Comparison of ENCODE assay signal across 21 mouse cellular contexts in genomic region chr6:47824241-47824640, GRCm38 (mm10). TPM values are rescaled to one million over a fixed set of nuclear protein-coding genes. Genes with fewer than 3 reads are reported as not detected.
A peak's percentile ranks its signal among the peaks of the same experiment; 100 is the strongest.
DNase-seq lines count a peak whose midpoint lies in the region; ATAC-seq and TF ChIP-seq lines count a peak whose summit lies in the region.
"Had no signal": no experiment of that assay in that cellular context is flagged by ENCODE, and none has a peak within 500 bp of the region (broad histone marks: within the 10 kb centered on the region; RNA-seq: fewer than 3 reads in every experiment).

No protein-coding gene starts in this region.

- H3K36me3 ChIP-seq in E14TG2a.4 (ENCODE audit: insufficient read depth, low read length) (peaks cover 10% of the 10 kb centered on the region; the same call in 1 of the 2 replicates), ES-Bruce4 (ENCODE audit: control insufficient read depth, insufficient read depth, low read length, poor library complexity, severe bottlenecking) (no peaks in the 10 kb centered on the region), ES-E14 (ENCODE audit: control insufficient read depth, insufficient read depth, low read length, poor library complexity, severe bottlenecking) (no peaks in the 10 kb centered on the region)
- no peaks in the 10 kb centered on the region for H3K36me3 ChIP-seq in liver, postnatal 0 days (replicated peaks; ENCODE audit: insufficient read depth, low read length)

- no peak for ATAC-seq in liver, postnatal 0 days
- ATAC-seq: forebrain, embryonic 14.5 days; forebrain, embryonic 16.5 days had no signal

- H3K27ac ChIP-seq in ES-Bruce4 (ENCODE audit: insufficient read depth, low read length) (peak overlapping the region; percentile 76), ES-E14 (ENCODE audit: insufficient read depth, low read depth, low read length, poor library complexity, severe bottlenecking) (no peak overlapping the region)
- no peak overlapping the region for H3K27ac ChIP-seq in liver, postnatal 0 days (ENCODE audit: low read depth)
- H3K27ac ChIP-seq: embryonic facial prominence, embryonic 10.5 days; embryonic facial prominence, embryonic 12.5 days; forebrain, embryonic 12.5 days had no signal

- H3K27me3 ChIP-seq in E14TG2a.4 (ENCODE audit: insufficient read depth, low read length) (peaks cover 13% of the 10 kb centered on the region), ES-Bruce4 (ENCODE audit: control insufficient read depth, insufficient read depth, low read length, poor library complexity, severe bottlenecking) (no peaks in the 10 kb centered on the region)
- no peaks in the 10 kb centered on the region for H3K27me3 ChIP-seq in liver, postnatal 0 days (ENCODE audit: insufficient read depth, low read length)
- H3K27me3 ChIP-seq: embryonic facial prominence, embryonic 12.5 days; forebrain, embryonic 12.5 days had no signal

- H3K9me3 ChIP-seq in E14TG2a.4 (ENCODE audit: low read length) (no peaks in the 10 kb centered on the region), ES-Bruce4 (replicated peaks; ENCODE audit: control insufficient read depth, insufficient read depth, low read length, poor library complexity, severe bottlenecking) (no peaks in the 10 kb centered on the region), ES-E14 (ENCODE audit: control insufficient read depth, insufficient read depth, low read depth, low read length) (no peaks in the 10 kb centered on the region)
- H3K9me3 ChIP-seq in liver, postnatal 0 days (ENCODE audit: low read length): no peaks in the 10 kb centered on the region
- H3K9me3 ChIP-seq: embryonic facial prominence, embryonic 10.5 days; embryonic facial prominence, embryonic 12.5 days; forebrain, embryonic 12.5 days had no signal

- in situ Hi-C loops in ES-E14 (cut with MboI; ENCODE audit: low sequenced_read_pairs in 2 of 2, unreplicated experiment in 2 of 2): no loop called here

- H3K4me1 ChIP-seq in E14TG2a.4 (replicated peaks; ENCODE audit: low read depth, low read length) (peaks cover 57% of the 10 kb centered on the region), ES-Bruce4 (ENCODE audit: control insufficient read depth, insufficient read depth, low read length) (peaks cover 2% of the 10 kb centered on the region), ES-E14 (ENCODE audit: control insufficient read depth in 2 of 2, insufficient read depth in 2 of 2, low read length in 2 of 2, poor library complexity in 1 of 2) (peaks cover 6 to 22% of the 10 kb centered on the region in 2 experiments)
- H3K4me1 ChIP-seq in liver, postnatal 0 days (ENCODE audit: insufficient read depth): peaks cover 5% of the 10 kb centered on the region
- H3K4me1 ChIP-seq: embryonic facial prominence, embryonic 12.5 days had no signal

- H3K4me2 ChIP-seq in liver, postnatal 0 days (ENCODE audit: low read depth, low read length): no peak overlapping the region
- H3K4me2 ChIP-seq: embryonic facial prominence, embryonic 12.5 days; forebrain, embryonic 12.5 days had no signal

- intact Hi-C loops in left cerebral cortex, postnatal 25 days (cut with DNase I): no loop called here

- WGBS in liver, postnatal 0 days (ENCODE audit: insufficient replicate concordance): 70% methylated on average over 2 of the region's 2 CpGs

- H3K9ac ChIP-seq in ES-Bruce4 (ENCODE audit: low read depth, poor library complexity, severe bottlenecking) (no peak overlapping the region), ES-E14 (ENCODE audit: insufficient read depth, low read depth, low read length, poor library complexity, severe bottlenecking) (0 out of 2 replicates have a peak overlapping the region, but pooled peaks have one; percentile 27)
- H3K9ac ChIP-seq in liver, postnatal 0 days (replicated peaks): no peak overlapping the region
- H3K9ac ChIP-seq: embryonic facial prominence, embryonic 12.5 days; forebrain, embryonic 12.5 days had no signal

- no peak for DNase-seq in ES-E14 (ENCODE audit: low read depth, low spot score)
- DNase-seq in ZHBTc4 (ENCODE audit: low read depth, low spot score): peak; percentile 12
- DNase-seq in left cerebral cortex, postnatal 25 days (ENCODE audit: low spot score in 2 of 2): no peak
- no peak for DNase-seq in embryo, embryonic 11 days
- DNase-seq in liver, postnatal 0 days: no peak
- DNase-seq: adrenal gland, adult 2 months; adrenal gland, postnatal 10 days; adrenal gland, postnatal 25 days; cerebellum, adult 11 months; cerebellum, adult 18-20 months; cerebellum, adult 8-10 months; cerebellum, adult 9-11 months; cerebellum, postnatal 14 days; cerebellum, postnatal 36 days had no signal

- TF ChIP-seq POLR2A in ES-Bruce4 (IDR thresholded peaks at IDR 0.05; ENCODE audit: insufficient read depth, low read length): no peak

- H3K4me3 ChIP-seq in E14TG2a.4 (replicated peaks; ENCODE audit: low read length) (0 out of 2 replicates have a peak overlapping the region, but pooled peaks have one; percentile 17), ES-Bruce4 (ENCODE audit: low read depth, low read length) (no peak overlapping the region), ES-E14 (ENCODE audit: insufficient read depth in 1 of 2, low read depth in 1 of 2, low read length in 2 of 2, poor library complexity in 1 of 2, severe bottlenecking in 1 of 2) (peak overlapping the region in 1 of 2 experiments; percentile 32; a peak in 2 of 4 replicates)
- no peak overlapping the region for H3K4me3 ChIP-seq in liver, postnatal 0 days (ENCODE audit: low read depth, low read length)
- H3K4me3 ChIP-seq: embryonic facial prominence, embryonic 10.5 days; embryonic facial prominence, embryonic 12.5 days; forebrain, embryonic 12.5 days had no signal

- no peak for TF ChIP-seq EP300 in ES-Bruce4 (IDR thresholded peaks at IDR 0.05; ENCODE audit: insufficient read depth, low read depth, low read length)
- no peak for TF ChIP-seq EP300 in liver, postnatal 0 days (IDR thresholded peaks at IDR 0.05; ENCODE audit: low read depth)

- TF ChIP-seq CTCF in E14TG2a.4 (conservative IDR thresholded peaks at IDR 0.05; ENCODE audit: low read length): no peak
- TF ChIP-seq CTCF in ES-Bruce4 (IDR thresholded peaks at IDR 0.05; ENCODE audit: low read depth, low read length): no peak
- TF ChIP-seq CTCF in liver, postnatal 0 days (IDR thresholded peaks at IDR 0.05; ENCODE audit: low read depth): no peak

TF ChIP-seq in ES-E14, 5 proteins besides CTCF, POLR2A, EP300 and RAD21:
- TF ChIP-seq MAFK (IDR thresholded peaks at IDR 0.05; ENCODE audit: insufficient read depth, low read depth, low read length): peak; percentile 83
- no peak for TF ChIP-seq ZNF384 (IDR thresholded peaks at IDR 0.05; ENCODE audit: low read depth, low read length)
- no peak for TF ChIP-seq HCFC1 (IDR thresholded peaks at IDR 0.05; ENCODE audit: borderline replicate concordance, insufficient read depth, low read length)
- TF ChIP-seq ZC3H11A (IDR thresholded peaks at IDR 0.05; ENCODE audit: borderline replicate concordance, low read depth, low read length): no peak
- no peak for TF ChIP-seq CHD2 (IDR thresholded peaks at IDR 0.05; ENCODE audit: low read depth, low read length)

RNA-seq across cellular contexts. Expression of gene Zfp786, which starts 6.4 kb away (rescaled TPM):
- polyA plus RNA-seq in ES-Bruce4 (2011; ENCODE audit: insufficient read depth, insufficient read length, low read depth, missing spikeins): 0.67 and 0.79 TPM in 2 replicates
- total RNA-seq in ES-E14 (2012; rRNA removed): 2.0 and 2.2 TPM in 2 replicates
- total RNA-seq in left cerebral cortex, postnatal 25 days (2021): 1 to 10 TPM; 4.9 to 5.0 TPM
- polyA plus RNA-seq in liver, postnatal 0 days (2015; fragmentation: Nextera tagmentation; extraction: Ambion mirVana): 0.28 and 0.51 TPM in 2 replicates

RNA-seq across cellular contexts. Expression of gene Pdia4, which starts 11.0 kb away (rescaled TPM):
- polyA plus RNA-seq in ES-Bruce4 (2011; ENCODE audit: insufficient read depth, insufficient read length, low read depth, missing spikeins): 186 and 208 TPM in 2 replicates
- total RNA-seq in ES-E14 (2012; rRNA removed): 429 and 516 TPM in 2 replicates
- 10 to 100 TPM; 67.1 to 71.1 TPM for total RNA-seq in left cerebral cortex, postnatal 25 days (2021)
- polyA plus RNA-seq in liver, postnatal 0 days (2015; fragmentation: Nextera tagmentation; extraction: Ambion mirVana): 101 and 116 TPM in 2 replicates

RNA-seq across cellular contexts. Expression of gene Zfp398, which starts 11.2 kb away (rescaled TPM):
- polyA plus RNA-seq in ES-Bruce4 (2011; ENCODE audit: insufficient read depth, insufficient read length, low read depth, missing spikeins): 3.0 and 3.3 TPM in 2 replicates
- total RNA-seq in ES-E14 (2012; rRNA removed): 3.8 and 4.3 TPM in 2 replicates
- 10 to 100 TPM; 19.3 to 19.6 TPM for total RNA-seq in left cerebral cortex, postnatal 25 days (2021)
- polyA plus RNA-seq in liver, postnatal 0 days (2015; fragmentation: Nextera tagmentation; extraction: Ambion mirVana): 1.4 and 1.6 TPM in 2 replicates

RNA-seq across cellular contexts. Expression of gene Zfp282, which starts 52.8 kb away (rescaled TPM):
- 2.7 and 3.3 TPM in 2 replicates for polyA plus RNA-seq in ES-Bruce4 (2011; ENCODE audit: insufficient read depth, insufficient read length, low read depth, missing spikeins)
- total RNA-seq in ES-E14 (2012; rRNA removed): 4.9 and 6.3 TPM in 2 replicates
- total RNA-seq in left cerebral cortex, postnatal 25 days (2021): 10 to 100 TPM; 15.5 to 16.4 TPM
- polyA plus RNA-seq in liver, postnatal 0 days (2015; fragmentation: Nextera tagmentation; extraction: Ambion mirVana): 2.0 and 2.4 TPM in 2 replicates
